Mouse (Mus musculus) brain, embryonic 18.5 days (tissue): Measurements from ENCODE around the gene Zdhhc4.

ENCODE experiments used
- DNase-seq: peaks from one replicate; pipeline ENCODE4 v3.0.0-alpha.2; 2012; ENCODE audit warnings: low read depth, low spot score

The Zdhhc4 gene

GRCm38 (mm10) chr5:143328690-143329495 lies at the start of gene Zdhhc4:
Zdhhc4 (minus strand) TSS chr5:143329256.
- peak; percentile 84 for DNase-seq

- no peak for DNase-seq
These were observed 47.1 kb upstream of the Zdhhc4 start for GRCm38 (mm10) chr5:143376156-143376555.

- DNase-seq: no peak
These were observed 46.2 kb upstream of the Zdhhc4 start for GRCm38 (mm10) chr5:143375242-143375641.

- no peak for DNase-seq
These were observed 43.8 kb upstream of the Zdhhc4 start for GRCm38 (mm10) chr5:143372818-143373217.

GRCm38 (mm10) chr5:143371146-143371510 lies 42.1 kb upstream of the Zdhhc4 start:
- DNase-seq: no peak

GRCm38 (mm10) chr5:143370416-143371145 lies 41.5 kb upstream of the Zdhhc4 start:
- no peak for DNase-seq

GRCm38 (mm10) chr5:143369611-143370255 lies 40.7 kb upstream of the Zdhhc4 start:
- DNase-seq: no peak

GRCm38 (mm10) chr5:143367931-143368330 lies 38.9 kb upstream of the Zdhhc4 start:
- DNase-seq: no peak

- DNase-seq: no peak
These were observed 34.9 kb upstream of the Zdhhc4 start for GRCm38 (mm10) chr5:143363678-143364615.

- DNase-seq: no peak
These were observed 32.4 kb upstream of the Zdhhc4 start for GRCm38 (mm10) chr5:143361428-143361827.

GRCm38 (mm10) chr5:143360000-143360399 lies 30.9 kb upstream of the Zdhhc4 start:
- DNase-seq: no peak

GRCm38 (mm10) chr5:143359263-143359662 lies 30.2 kb upstream of the Zdhhc4 start:
- no peak for DNase-seq

- no peak for DNase-seq
These were observed 28.5 kb upstream of the Zdhhc4 start for GRCm38 (mm10) chr5:143357564-143357963.

- DNase-seq: no peak
These were observed 27.8 kb upstream of the Zdhhc4 start, which contains the start of gene Grid2ip for GRCm38 (mm10) chr5:143356686-143357388. Grid2ip (plus strand) TSS chr5:143357338.

- no peak for DNase-seq
These were observed 27.0 kb upstream of the Zdhhc4 start for GRCm38 (mm10) chr5:143356017-143356416.

GRCm38 (mm10) chr5:143346367-143346766 lies 17.3 kb upstream of the Zdhhc4 start:
- no peak for DNase-seq

- no peak for DNase-seq
These were observed 10.5 kb upstream of the Zdhhc4 start for GRCm38 (mm10) chr5:143339603-143340002.

- no peak for DNase-seq
These were observed 7.5 kb upstream of the Zdhhc4 start for GRCm38 (mm10) chr5:143336559-143336958.

GRCm38 (mm10) chr5:143335089-143335460 lies 6.0 kb upstream of the Zdhhc4 start:
- no peak for DNase-seq

GRCm38 (mm10) chr5:143334418-143335088 lies 5.5 kb upstream of the Zdhhc4 start:
- no peak for DNase-seq
